Mouse (Mus musculus) lung, postnatal 0 days (tissue): ENCODE results near the gene Sync.

Source experiments
- CTCF ChIP-seq: IDR thresholded peaks from 2 replicates; pipeline ENCODE4 v1.5.1; 2016; ENCODE audit warnings: antibody characterized with exemption, mild to moderate bottlenecking
- EP300 ChIP-seq: IDR thresholded peaks from 2 replicates; pipeline ENCODE4 v1.6.1; 2016; ENCODE audit warnings: antibody characterized with exemption, mild to moderate bottlenecking, control low read depth

GRCm38 (mm10) chr4:129288067-129288466, 650 bp downstream of the Sync start:
- TF ChIP-seq EP300, result no peak
- no peak for TF ChIP-seq CTCF
